Mouse (Mus musculus) right cerebral cortex, postnatal 25 days (tissue): ENCODE data around the gene Pole2.

Experiments used
- DNase-seq: peaks from one replicate; pipeline ENCODE4 v3.0.0; 2022

Pole2 gene

DNA sequence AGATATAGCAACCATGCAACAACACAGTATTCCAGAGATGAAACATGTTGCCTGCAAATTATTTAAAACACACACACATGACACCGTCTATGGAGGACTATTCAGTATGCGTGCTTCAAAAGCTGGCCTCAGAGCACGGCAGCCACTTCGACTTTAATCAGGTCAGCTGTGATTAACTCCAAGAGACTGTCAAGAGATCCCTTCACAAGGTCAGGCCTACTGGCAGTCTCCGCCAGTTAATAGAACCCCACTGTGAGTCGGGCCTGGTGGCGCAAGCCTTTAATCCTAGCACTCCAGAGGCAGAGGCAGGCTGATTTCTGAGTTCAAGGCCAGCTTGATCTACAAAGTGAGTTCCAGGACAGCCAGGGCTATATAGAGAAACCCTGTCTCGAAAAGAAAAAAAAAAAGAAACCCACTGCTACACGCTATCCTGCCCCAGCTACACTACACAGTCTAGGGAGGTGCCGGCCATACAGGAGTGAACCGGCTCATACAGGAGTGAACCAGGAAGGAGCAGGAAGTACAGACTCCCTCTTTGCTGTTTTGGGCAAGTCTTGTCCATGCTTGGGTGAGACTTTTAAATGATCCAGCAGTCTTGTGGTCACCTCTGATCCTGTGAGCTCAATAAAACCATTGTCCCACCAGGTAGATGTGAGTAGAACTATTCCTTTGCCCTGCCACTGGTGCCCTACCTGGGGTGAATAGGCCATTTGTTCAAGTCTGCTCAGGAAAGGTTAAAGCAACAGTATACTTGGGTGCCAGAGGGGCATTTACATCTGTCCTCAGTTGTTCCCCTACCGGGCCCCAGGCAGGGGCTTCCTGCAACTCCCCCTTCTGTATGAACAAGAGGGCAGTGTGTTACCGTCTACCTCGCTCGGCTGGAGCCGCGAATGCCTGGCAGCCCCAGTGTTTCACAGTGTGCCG lies 17.7 kb downstream of the Pole2 start:
- no peak for DNase-seq

DNA sequence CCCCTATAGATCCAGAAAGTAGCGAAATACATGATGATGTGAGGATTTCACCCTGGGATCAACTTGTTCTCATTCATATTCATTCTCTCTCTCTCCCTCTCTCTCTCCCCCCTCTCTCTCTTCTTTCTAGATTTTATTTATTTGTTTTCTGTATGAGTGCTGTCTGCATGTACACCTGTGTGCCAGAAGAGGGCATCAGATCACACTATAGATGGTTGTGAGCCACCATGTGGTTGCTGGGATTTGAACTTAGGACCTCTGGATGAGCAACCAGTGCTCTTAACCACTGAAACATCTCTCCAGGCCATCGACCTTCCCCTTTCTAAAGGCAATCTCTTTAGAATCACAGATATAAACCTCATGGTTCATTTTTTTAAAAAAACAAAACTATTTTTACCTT lies 19.5 kb downstream of the Pole2 start:
- no peak for DNase-seq

DNA sequence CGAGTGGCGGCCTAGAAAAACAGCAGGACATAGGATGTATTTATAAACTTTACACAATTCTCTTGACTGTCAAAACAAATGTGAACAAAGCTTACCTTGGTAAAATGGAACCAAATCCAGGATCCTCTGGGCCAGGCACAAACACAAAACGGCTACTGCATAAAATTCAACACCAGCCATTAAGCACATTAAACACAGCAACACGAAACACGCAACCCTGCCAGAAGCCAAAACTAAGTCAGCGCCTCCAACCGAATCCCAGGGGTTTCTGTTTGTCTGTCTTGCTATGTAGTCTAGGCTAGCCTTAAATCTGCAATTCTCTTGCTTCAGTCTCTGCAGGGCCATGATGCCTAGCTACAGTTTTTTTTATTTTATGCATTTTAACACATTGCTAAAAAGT lies 20.1 kb downstream of the Pole2 start:
- DNase-seq, result no peak

- no peak for DNase-seq
Measured at GRCm38 (mm10) chr12:69207396-69207795, 20.6 kb downstream of the Pole2 start.

DNA sequence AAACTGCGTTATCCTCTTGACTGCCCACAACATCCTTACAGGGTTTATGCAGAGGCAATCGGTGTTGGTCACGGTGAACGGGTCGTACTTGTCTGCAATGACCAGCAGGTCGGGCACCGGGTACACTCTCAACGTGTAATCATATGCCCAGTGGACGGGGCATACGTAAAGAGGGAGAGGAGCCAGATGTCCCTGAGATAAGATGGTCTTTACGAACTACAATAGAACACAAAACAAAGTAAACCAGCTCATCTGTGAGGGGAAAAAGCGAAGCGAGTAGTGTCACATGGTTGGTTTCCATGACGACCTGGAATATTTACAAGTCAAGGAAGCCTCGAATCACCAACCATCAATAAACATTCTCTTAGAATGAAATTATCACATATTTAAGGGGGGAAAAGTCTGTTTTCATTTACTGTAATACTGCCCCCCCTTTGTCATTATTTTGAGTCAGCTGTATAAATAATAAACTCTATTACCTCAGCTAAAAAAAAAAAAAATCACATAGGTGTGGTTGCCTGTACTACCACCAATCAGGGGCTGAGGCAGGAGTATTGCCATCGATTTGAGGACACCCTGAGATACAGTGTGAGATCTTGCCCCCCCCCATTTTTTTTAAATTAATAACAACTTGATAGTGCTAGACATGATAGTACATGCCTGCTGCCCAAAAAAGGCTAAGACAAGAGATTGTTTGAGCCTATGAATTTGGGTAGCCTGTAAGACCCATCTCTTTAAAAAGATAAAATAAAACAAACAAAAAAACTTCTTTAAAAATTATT lies 23.8 kb downstream of the Pole2 start, which contains the start of gene Gm49384:
TSS of gene Gm49384 (minus strand) at position 216 of the 782 bp plus-strand sequence.
- no peak for DNase-seq

GRCm38 (mm10) chr12:69198985-69199384 lies 29.0 kb downstream of the Pole2 start:
- DNase-seq, result no peak

GRCm38 (mm10) chr12:69198164-69198535 lies 29.8 kb downstream of the Pole2 start, which contains the start of gene Dnaaf2:
TSS of gene Dnaaf2 (minus strand) at chr12:69198429.
- no peak for DNase-seq

DNA sequence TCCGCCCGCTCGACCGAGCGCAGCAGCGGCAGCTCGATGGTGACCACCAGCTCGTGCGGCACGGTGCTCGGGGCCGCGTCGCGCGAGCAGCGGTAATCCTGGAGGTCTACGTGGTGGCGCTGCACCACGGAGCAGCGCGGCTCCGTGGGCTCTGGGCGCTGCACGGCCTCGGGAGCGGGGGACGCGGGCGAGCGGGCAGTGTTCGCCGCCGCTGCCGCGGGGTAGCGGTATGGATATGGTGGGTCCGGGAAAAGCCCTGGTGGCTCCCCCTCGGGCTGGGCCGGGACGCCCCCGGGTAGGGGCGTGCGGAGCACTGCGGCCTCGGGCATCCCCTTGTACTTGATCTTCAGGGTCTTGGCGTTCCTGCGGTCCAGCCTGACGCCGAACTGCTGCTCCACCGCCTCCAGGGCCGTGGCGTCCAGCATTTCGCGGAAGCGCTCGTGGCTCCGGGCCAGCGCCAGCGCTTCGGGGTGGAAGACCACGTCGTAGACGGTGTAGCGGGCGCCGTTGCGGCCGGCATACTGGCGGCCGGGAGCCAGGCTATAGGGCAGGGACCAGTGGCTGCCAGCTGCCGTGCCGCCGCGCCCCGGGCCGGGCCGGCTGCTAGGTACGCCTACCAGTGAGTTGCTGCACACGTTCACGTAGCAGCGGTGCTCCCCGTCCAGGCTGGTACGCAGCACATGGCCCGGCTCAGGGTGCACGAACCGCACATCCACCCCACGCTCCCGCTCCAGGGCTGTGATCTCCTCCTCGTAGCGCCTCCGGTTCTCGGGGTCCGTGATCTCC lies 30.4 kb downstream of the Pole2 start:
- peak; percentile 65 for DNase-seq

- peak; percentile 83 for DNase-seq
Measured at GRCm38 (mm10) chr12:69196444-69197377, 31.3 kb downstream of the Pole2 start, which contains the start of gene Gm49383. TSS of gene Gm49383 (minus strand) at chr12:69197104.

DNA sequence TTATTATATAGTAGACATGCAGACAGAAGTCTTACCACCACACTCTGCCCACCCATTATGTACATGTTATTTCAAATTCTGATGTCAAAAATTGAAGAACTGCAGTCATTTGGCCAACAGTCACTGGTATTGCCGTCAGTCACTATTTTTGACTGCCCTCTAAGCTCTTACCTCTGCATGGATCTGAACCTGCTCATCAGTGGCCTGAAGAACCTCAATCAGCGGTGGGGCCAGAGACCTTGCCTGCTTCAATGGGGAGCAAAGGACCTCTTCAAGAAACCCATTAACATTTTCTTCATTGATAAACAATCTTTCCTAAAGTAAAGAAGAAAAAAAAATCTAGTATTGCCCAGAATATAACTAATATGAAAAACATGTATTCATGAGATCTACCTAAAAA lies 35.4 kb downstream of the Pole2 start:
- DNase-seq, result no peak

DNA sequence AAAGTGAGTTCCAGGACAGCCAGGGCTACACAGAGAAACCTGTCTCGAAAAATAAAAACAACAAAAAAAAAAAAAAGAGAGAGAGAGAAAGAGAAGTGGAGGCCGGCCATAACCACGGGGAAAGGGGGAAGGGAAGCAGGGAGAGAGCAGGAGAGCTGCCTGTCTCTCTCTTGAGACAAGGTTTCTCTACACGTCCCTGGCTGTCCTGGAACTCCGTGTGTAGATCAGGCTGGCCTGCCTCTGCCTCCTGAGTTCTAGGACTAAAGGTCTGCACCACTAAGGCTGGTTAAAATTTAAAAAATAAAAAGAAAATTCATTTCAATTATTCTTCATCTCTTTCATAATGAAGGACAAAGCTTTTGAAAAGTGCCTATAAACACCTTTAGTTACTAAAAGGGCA lies 36.6 kb downstream of the Pole2 start:
- no peak for DNase-seq

DNA sequence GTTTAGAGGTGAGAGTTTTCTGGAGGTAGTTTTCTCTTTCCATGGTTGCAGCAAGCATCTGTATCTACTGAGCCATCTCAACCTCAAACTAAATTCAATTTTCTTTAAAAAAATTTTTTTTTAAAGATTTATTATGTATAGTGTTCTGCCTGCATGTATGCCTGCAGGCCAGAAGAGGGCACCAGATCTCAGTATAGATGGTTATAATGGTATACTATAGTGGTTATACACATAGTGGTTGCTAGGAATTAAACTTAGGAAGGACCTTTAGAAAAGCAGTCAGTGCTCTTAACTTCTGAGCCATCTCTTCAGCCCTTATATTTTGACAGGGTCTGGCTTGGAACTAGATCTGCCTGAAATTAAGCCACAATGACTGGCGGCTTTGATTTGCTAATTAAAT lies 37.5 kb downstream of the Pole2 start:
- DNase-seq, result no peak

DNA sequence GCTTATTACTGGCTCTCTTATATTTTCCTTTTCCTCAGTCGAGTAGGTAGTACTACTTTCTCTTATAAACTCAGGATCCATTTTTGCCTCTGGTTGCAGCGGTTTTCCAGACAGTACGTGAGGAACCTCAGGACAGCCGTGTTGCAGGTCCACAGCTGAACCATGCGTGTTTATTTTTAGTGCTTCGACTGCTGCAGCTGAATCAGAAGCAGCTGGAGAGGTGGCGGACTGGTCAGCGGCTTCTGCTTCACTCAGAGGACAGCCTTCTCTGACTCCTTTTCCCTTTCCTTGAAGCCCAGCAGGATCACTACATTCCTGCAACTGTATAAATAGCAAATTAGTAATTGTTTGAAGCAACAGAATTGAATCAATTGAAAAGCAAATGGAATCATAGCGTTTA lies 37.9 kb downstream of the Pole2 start:
- no peak for DNase-seq

DNA sequence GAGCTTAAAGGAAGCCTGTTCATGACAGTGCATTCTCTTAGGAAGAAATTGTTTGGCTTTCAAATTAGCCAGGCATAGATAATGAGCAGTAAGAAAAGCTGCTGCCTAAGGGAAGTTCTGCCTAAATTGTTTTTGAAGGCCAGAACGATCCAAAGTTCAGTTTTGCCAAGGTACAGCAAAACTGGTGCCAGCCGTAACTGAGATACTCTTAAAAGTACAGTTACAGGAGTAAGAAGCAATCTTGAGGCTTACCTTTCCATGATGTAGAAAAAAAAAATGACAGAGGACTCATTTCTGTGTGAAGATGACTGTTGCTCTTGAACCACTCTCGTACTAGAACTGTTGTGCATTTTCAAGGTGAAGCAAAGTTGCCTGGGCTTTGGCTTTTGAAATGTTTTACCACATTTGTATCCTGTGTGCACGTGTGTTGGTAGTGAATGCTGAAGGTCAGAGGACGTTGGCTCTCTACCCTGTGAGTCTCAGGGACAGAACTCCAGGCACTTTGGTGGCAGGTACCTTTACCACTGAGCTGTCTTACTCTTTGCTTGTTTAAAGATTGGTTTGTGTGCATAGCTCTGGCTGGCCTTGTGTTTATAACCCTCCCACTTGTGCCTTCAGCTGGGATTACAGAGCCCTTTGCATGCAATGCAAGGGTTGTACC lies 41.1 kb downstream of the Pole2 start:
- DNase-seq, result no peak

GRCm38 (mm10) chr12:69185371-69185770 lies 42.6 kb downstream of the Pole2 start:
- no peak for DNase-seq

DNA sequence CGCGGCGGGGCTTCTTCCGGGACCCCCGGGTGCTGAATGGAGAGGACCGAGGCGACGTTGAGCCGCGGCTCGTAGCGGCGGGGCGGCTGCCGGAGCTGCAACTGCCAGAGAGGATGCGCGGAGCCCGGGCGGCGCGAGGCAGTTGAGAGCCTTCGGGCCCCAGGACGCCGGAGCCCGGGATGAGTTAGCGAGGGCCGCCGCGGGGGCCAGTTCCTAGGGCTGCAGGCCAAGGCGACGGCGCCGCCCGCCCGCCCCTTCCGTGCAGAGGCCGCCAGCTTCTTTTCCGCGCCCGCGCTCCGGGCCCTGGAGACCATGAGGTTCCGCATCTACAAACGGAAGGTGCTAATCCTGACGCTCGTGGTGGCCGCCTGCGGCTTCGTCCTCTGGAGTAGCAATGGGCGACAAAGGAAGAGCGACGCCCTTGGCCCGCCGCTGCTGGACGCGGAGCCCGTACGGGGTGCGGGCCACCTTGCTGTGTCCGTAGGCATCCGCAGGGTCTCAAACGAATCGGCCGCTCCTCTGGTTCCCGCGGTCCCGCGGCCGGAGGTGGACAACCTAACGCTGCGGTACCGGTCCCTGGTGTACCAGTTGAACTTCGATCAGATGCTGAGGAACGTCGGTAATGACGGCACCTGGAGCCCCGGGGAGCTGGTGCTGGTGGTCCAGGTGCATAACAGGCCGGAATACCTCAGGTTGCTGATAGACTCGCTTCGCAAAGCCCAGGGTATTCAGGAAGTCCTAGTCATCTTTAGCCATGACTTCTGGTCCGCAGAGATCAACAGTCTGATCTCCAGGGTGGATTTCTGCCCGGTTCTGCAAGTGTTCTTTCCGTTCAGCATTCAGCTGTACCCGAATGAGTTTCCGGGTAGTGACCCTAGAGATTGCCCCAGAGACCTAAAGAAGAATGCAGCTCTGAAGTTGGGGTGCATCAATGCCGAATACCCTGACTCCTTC lies 43.4 kb downstream of the Pole2 start:
- no peak for DNase-seq

- peak; percentile 99 for DNase-seq
Measured at GRCm38 (mm10) chr12:69183583-69184308, 44.2 kb downstream of the Pole2 start, which contains the start of the genes Rpl36al and Mgat2. TSS of gene Rpl36al (minus strand) at chr12:69184083. TSS of gene Mgat2 (plus strand) at chr12:69184157.

GRCm38 (mm10) chr12:69181800-69182199 lies 46.2 kb downstream of the Pole2 start:
- no peak for DNase-seq

DNA sequence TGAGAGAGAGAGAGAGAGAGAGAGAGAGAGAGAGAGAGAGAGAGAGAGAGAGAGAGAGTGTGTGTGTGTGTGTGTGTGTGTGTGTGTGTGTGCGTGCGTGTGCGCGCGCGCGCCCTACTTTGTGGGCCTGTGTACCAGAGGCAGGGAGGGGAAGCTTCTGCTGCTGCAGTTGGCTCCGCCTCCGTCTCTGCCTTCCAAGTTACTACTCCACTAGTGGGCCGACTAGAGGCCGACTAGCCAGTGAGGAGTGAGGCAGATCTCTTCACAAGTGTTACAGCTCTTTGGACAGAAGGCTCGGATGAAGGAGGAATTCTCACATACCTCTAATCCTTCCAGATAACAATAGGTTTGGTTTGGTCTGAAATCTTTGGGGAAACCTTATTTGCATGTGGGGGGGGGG lies 48.6 kb downstream of the Pole2 start:
- no peak for DNase-seq
